Mouse (Mus musculus) inflammation-experienced regulatory T-cells, adult 6 months (primary cell): ENCODE measurements around the gene Vmn2r87. TPM values are rescaled to one million over a fixed set of nuclear protein-coding genes. Genes with fewer than 3 reads are reported as not detected.
"Not testable (repeated sequence)": the region's sequence is repeated elsewhere in the genome, so short reads cannot be mapped to it uniquely, and the experiment has no call there.

ENCODE experiments used
- ATAC-seq: one replicate; pipeline ENCODE4 v1.8.0; 2017
- polyA plus RNA-seq, 3 experiments: library from polyadenylated mRNA; unstranded; fragments of 100-300 nt; shearing (Covaris generic); gene quantifications; one replicate each; pipeline ENCODE4 v1.2.1; 2017

The Vmn2r87 gene
- polyA plus RNA-seq, result not detected

DNA sequence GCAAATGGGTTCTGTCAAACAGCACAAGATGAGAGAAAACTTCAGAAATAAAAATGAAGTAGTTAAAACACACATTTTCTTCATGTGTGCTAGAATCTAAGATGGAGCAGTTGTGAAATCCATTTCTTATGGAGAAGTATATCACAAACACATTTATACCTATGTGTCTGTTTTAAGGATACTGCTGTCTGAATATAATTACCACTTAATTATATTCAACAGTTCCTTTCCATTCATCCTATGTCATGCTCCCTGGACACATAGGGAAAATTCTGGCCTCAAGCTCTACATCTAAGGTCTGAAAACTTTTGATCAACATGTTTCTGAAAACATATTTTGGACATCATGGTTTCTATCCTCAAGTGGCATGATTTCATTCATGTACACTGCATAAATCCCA is at the start of gene Vmn2r87:
TSS of gene Vmn2r87 (minus strand) at position 101 of the 400 bp plus-strand sequence.
- no peak for ATAC-seq

DNA sequence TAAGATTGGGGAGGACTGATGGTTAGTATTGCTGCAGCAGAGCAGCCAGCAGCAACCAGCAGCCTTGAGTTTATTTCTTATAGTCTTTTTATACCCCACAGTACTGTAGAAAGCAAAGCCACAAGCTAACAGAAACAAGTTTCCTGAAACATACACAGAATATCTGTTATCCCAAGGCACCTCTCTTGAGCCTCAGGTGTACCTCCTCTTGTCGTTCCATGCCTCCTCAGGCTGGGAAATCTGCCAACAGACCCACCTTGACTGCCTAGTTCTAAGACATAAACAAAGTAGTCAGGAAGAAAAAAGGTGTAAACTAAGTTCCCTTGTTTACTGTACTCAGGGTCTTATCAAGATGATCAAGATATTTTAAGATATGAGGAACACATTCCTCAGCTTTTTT is 47.1 kb upstream of the Vmn2r87 start:
- not testable (repeated sequence) for ATAC-seq

DNA sequence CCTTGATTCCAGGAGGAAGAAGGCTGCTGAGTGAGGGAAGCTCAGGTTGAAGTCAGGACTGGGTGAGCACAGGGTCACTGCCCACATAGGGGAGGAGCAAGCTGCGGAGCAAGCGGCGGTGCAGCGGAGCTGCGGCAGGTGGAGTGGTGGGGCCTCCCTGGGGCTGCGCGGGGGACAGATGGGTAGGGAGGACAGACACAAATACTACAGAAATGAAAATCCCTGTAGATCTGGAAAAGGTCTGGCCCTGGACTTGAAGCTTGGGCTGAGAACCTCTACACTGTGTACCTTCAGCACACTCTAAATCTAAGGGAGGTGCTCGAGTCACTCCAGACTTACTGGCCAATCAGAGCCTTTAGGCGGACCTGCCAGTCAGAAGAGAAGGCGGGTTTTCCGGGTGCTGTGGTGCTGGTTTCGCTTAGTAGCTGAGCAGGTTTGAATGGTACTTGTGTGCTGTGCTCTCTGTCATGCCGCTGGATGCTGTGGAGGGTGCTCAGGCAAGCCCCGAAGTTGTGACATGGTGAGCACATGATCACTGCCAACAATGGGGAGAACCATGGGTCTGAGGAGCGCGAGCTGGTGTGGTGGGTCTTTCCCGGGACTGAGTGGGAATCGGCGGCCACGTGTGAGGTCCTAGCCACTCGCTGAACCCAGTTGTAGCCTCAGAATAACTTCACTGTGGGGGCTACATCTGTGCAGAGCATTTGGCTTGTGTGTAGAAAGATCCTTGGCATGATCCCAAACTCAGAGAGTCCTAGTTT is 44.9 kb upstream of the Vmn2r87 start:
- peak; percentile 97 for ATAC-seq

DNA sequence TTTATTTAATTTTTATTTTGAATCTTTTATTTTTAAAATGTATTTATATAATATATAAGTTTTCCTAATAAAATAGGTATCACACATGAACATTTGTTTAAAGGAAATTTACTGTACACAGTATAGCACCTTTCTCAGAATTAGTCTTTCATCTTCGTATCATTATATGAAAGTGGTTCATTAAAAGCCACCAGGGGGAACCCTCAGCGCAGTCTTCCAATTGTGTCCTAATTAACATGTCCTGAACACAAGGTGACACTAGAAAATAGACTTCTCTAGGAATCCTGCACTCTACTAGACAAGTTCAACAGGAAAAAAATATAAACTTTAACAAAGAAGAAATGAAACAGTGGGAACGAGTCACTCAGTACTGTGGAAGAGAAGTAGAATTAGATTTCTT is 38.9 kb upstream of the Vmn2r87 start:
- ATAC-seq, result peak; percentile 89

DNA sequence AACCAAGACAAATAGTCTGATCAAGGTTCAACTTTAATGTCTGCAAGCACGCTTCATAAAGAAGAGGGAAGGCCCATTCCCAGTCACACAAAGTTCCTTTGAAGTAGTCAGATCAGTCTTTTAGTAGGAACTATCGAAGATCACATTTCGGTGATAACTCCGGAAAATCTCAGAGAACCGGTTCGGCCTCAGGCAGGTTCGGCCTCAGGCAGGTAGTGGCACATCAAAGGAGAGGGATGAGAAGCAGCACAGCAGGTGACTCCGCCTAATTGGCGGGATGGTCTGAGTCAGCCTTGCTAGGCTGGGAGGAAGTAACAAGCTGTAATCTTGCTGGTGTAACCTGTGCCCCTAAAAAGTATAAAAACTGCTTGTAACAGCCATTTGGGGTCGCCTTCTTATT is 30.7 kb upstream of the Vmn2r87 start:
- ATAC-seq, result no peak

DNA sequence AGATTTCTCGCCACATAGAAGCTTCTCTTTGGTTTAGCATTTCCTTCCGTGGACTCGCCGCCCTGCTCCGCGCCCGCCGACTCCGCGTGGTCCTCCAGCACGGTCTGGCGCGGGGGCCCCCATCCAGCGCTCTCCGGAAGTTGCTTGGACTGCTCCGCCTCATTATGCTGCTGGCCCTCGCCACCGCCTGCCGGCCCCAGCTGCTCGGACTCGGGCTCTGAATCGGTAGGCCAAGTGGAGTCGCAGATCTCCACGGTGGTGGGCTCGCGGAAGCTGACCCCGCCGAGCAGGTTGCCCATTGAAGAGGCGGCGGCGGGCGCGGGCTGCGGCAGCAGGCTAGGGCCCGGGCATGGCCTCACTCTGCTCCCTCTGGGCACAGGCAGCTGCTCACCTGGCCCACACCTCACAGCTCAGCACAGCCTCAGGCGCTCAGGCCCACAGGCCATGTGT is 26.9 kb downstream of the Vmn2r87 start:
- no peak for ATAC-seq

DNA sequence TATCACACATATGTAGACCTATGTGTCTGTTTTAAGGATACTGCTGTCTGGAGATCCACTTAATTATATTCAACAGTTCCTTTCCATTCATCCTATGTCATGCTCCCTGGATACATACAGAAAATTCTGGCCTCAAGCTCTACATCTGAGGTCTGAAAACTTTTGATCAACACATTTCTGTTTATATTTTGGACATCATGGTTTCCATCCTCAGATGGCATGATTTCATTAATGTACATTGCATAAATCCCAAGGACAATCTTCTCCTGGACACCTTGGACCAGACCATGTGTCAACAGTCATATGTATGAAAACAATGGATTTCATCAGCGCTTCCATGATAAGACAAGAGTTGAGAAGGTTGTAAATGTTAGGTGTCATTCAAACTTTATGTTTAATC is 41.2 kb downstream of the Vmn2r87 start, which contains the start of gene Vmn2r86:
TSS of gene Vmn2r86 (minus strand) at position 101 of the 400 bp plus-strand sequence.
- not testable (repeated sequence) for ATAC-seq

DNA sequence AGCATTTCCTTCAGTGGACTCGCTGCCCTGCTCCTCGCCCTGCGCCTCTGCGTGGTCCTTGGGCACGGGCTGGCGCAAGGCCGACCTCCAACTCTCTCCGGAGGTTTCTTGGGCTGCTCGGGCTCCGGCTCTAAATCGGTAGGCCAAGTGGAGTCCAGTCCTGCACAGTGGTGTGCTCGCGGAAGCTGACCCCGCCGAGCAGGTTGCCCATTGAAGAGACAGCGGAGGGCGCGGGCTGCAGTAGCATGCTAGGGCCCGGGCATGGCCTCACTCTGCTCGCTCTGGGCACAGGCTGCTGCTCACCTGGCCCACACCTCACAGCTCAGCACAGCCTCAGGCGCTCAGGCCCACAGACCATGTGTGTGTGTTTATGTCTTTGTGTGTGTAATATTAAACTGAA is 52.4 kb downstream of the Vmn2r87 start:
- ATAC-seq, result no peak

DNA sequence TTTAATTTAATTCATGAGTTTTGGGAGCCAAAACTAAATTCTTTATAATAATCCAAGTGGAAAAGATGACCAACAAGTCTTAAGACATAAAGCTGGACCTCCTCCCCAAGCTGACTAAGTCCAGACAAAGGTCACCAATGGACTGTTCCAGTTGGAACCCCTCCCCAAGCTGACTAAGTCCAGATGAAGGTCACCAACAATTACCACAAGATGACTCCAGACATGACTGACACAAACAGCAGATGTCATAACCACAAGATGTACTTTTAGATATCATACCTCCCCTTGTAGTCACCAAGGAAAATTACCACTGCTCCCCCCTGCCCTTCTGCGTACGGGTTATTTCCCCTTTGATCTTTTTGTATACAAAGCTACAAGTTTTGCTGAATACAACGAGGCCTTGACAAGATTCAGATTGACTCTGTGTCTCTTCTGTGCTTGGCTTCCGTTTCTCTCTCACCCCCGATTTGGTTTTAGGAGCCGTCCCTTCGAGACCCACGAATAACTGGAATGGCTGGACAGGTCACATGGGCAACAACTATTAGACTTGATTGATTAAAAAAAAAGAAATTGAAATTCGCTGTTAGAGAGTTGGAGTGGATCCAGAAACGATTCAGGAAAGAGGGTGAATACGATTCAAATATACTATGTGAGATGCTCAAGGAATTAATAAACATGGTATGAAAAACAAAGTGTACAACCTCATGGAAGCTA is 62.9 kb downstream of the Vmn2r87 start:
- ATAC-seq, result not testable (repeated sequence)

DNA sequence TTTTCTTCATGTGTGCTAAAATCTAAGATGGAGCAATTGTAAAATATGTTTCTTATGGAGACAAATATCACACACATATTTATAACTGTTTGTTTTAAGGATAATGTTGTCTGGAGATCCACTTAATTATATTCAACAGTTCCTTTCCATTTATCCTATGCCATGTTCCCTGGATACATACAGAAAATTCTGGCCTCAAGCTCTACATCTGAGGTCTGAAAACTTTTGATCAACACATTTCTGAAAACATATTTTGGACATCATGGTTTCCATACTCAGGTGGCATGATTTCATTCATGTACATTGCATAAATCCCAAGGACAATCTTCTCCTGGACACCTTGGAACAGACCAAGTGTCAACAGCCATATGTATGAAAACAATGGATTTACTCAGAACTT is 67.6 kb downstream of the Vmn2r87 start, which contains the start of gene Vmn2r85:
TSS of gene Vmn2r85 (minus strand) at position 101 of the 400 bp plus-strand sequence.
- ATAC-seq, result not testable (repeated sequence)

DNA sequence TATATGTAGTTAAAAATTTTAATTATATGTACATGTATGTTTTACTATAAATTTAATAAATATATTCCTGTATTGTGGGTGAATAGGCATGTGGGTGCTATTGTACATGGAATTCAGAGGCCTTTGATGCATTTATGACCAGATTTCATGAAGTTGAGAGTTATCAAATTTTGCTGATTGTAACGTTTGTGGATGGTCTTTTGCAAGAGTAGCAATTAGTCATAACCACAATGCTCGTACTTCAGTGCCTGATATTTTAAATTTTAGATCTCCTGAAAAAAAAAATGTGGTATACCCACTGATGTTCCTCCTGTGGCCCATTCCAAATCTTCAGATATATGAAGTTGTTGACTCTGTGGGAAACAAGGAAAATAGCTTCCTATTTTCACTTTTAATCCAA is 74.8 kb downstream of the Vmn2r87 start:
- not testable (repeated sequence) for ATAC-seq

Other genes starting within 250 kb of the Vmn2r87 start
- gene Neurod4, start 217.2 kb downstream of the Vmn2r87 start, polyA plus RNA-seq, result not detected
- 100 to 1,000 TPM; 183 to 507 (median 400) TPM for gene Tespa1, start 174.5 kb downstream of the Vmn2r87 start, polyA plus RNA-seq
- 1 to 10 TPM; 1.2 to 2.5 (median 2.2) TPM for gene Vmn2r84, start 103.1 kb downstream of the Vmn2r87 start, polyA plus RNA-seq
- under 1 TPM in 1 of 3 experiments, not detected in 2; 0.21 TPM for gene Vmn2r85, start 67.7 kb downstream of the Vmn2r87 start, polyA plus RNA-seq
- gene Vmn2r86, start 41.3 kb downstream of the Vmn2r87 start, polyA plus RNA-seq, result under 1 TPM in 2 of 3 experiments, not detected in 1; 0.05 to 0.07 TPM